Mouse (Mus musculus): Measurements from ENCODE around the gene Hoxd9. TPM values are rescaled to one million over a fixed set of nuclear protein-coding genes. Genes with fewer than 3 reads are reported as not detected.
A peak's percentile ranks its signal among the peaks of the same experiment; 100 is the strongest.

The Hoxd9 gene
- polyA plus RNA-seq, 1 experiment: not detected

DNA sequence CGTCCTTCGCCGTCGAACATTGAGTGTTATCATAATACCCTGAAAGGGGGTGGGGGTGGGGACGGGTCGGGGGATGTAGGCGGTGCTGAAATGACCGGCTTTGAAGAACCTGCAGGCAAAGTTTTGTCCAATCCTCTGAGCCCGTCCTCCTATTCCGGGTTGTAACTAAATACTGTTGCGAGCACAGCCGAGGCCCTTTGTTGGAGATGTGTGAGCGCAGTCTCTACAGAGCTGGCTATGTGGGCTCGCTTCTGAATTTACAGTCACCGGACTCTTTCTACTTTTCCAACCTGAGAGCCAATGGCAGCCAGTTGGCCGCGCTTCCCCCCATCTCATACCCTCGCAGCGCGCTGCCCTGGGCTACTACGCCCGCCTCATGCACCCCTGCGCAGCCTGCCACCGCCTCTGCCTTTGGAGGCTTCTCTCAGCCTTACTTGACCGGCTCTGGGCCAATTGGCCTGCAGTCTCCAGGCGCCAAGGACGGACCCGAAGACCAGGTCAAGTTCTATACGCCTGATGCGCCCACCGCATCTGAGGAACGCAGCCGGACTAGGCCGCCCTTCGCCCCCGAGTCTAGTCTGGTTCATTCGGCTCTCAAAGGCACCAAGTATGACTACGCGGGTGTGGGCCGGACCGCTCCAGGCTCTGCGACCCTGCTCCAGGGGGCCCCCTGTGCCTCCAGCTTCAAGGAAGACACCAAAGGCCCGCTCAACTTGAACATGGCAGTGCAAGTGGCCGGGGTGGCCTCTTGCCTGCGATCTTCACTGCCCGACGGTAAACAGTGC lies 22.5 kb upstream of the Hoxd9 start, which contains the start of gene Hoxd12:
TSS of gene Hoxd12 (plus strand) at position 133 of the 785 bp plus-strand sequence.
- H3K4me1 ChIP-seq: peaks cover 47% of the 10 kb centered on the region
- peak within 1 kb of the TSS; percentile 9 for H3K4me3 ChIP-seq (replicated peaks)
- no peaks in the 10 kb centered on the region for H3K9me3 ChIP-seq
- peaks cover 98% of the 10 kb centered on the region for H3K27me3 ChIP-seq (replicated peaks)
- H3K36me3 ChIP-seq (replicated peaks; ENCODE audit: low read length): no peaks in the 10 kb centered on the region
- TF ChIP-seq FLI1 (IDR thresholded peaks at IDR 0.05; ENCODE audit: low read length): no peak
- TF ChIP-seq GATA1 (IDR thresholded peaks at IDR 0.05; ENCODE audit: borderline replicate concordance, low read length): no peak

DNA sequence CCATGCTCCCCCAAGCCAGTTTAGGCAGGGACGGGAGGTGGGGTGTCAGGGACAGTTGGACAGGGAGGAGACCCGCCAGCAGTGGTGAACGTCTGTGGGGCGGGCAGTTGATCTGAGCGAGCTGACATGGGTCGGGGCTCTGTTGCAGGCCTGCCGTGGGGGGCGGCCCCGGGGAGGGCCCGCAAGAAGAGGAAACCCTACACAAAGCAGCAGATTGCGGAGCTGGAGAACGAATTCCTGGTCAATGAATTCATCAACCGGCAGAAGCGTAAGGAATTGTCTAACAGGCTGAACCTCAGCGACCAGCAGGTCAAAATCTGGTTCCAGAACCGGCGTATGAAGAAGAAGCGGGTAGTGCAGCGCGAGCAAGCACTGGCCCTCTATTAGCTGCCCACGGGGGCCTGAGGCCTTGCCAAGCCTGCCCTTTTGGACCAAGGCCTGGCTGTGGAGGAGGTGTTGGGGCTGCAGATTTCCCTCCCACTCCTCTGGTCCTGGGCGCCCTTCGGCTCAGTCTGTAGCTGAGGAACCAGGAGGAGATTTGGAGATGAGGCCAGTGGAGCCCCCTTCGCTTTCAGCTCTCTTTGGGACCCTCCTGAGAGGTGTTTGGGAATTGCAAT lies 21.8 kb upstream of the Hoxd9 start:
- H3K4me3 ChIP-seq (replicated peaks): peak overlapping the region; percentile 9
- peaks cover 52% of the 10 kb centered on the region for H3K4me1 ChIP-seq
- TF ChIP-seq GATA1 (IDR thresholded peaks at IDR 0.05; ENCODE audit: borderline replicate concordance, low read length) (no peak), FLI1 (IDR thresholded peaks at IDR 0.05; ENCODE audit: low read length) (no peak)
- no peaks in the 10 kb centered on the region for H3K9me3 ChIP-seq
- peaks cover 99% of the 10 kb centered on the region for H3K27me3 ChIP-seq (replicated peaks)
- no peaks in the 10 kb centered on the region for H3K36me3 ChIP-seq (replicated peaks; ENCODE audit: low read length)

DNA sequence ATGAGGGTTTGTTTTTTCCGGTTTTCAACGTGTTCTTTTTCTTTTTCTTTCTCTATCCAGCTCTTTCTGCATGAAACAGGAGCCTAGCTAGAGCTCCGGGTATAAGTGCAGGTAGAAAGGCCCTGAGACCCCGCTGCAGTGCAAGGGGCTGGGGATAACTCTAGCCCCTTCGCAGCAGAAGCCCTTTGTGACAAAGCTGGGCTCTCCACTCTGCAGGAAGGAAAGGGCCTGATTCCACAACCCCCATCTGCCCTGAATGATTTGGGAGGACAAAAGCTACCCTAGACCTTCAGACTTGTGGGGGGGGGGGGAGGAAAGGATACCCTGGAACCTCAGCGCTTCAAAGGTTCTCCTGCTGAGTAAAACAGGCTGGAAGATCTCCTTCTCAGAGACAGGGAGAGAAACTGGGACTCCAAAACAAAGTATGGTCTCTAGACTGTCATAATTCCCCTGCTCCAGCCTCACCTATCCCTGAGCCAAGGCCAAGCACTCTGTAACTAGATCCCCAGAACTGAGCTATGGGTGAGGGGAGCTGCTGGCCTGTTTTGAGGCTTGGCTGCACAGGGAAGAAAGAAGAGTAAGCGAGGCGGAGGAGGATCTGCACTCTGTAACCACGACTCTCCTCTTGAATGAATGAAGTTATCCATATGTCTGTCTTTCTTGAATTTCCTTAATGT lies 21.0 kb upstream of the Hoxd9 start:
- Histone ChIP-seq H3K4me1 (peaks cover 53% of the 10 kb centered on the region), H3K36me3 (replicated peaks; ENCODE audit: low read length) (no peaks in the 10 kb centered on the region), H3K4me3 (replicated peaks) (no peak overlapping the region), H3K27me3 (replicated peaks) (peaks cover 100% of the 10 kb centered on the region), H3K9me3 (no peaks in the 10 kb centered on the region)
- TF ChIP-seq FLI1 (IDR thresholded peaks at IDR 0.05; ENCODE audit: low read length) (no peak), GATA1 (IDR thresholded peaks at IDR 0.05; ENCODE audit: borderline replicate concordance, low read length) (no peak)

DNA sequence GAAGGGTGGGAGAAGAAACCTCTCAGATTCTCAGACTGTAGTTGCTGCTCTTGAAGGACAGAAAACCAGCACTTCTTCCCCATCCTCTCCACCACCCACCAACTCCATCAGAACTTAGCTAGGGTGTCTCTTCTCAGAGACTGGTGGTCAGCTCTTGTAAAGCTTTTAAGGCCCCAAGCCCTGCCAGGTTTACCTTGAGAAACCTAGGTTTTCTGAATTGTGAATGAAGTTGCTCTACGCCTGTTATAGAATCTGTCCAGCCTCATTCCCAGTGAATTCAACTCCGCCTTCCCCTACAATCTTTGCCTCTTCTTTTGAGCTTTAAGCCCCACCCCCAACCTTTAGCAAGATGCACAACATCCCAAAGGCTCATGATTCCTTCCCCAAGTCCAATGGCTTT lies 20.4 kb upstream of the Hoxd9 start:
- H3K4me3 ChIP-seq (replicated peaks): no peak overlapping the region
- H3K36me3 ChIP-seq (replicated peaks; ENCODE audit: low read length): no peaks in the 10 kb centered on the region
- H3K4me1 ChIP-seq: peaks cover 53% of the 10 kb centered on the region
- H3K27me3 ChIP-seq (replicated peaks): peaks cover 100% of the 10 kb centered on the region
- 0 out of 2 replicates have a peak, but pooled peaks cover 2% of the 10 kb centered on the region for H3K9me3 ChIP-seq
- TF ChIP-seq FLI1 (IDR thresholded peaks at IDR 0.05; ENCODE audit: low read length) (no peak), GATA1 (IDR thresholded peaks at IDR 0.05; ENCODE audit: borderline replicate concordance, low read length) (no peak)

DNA sequence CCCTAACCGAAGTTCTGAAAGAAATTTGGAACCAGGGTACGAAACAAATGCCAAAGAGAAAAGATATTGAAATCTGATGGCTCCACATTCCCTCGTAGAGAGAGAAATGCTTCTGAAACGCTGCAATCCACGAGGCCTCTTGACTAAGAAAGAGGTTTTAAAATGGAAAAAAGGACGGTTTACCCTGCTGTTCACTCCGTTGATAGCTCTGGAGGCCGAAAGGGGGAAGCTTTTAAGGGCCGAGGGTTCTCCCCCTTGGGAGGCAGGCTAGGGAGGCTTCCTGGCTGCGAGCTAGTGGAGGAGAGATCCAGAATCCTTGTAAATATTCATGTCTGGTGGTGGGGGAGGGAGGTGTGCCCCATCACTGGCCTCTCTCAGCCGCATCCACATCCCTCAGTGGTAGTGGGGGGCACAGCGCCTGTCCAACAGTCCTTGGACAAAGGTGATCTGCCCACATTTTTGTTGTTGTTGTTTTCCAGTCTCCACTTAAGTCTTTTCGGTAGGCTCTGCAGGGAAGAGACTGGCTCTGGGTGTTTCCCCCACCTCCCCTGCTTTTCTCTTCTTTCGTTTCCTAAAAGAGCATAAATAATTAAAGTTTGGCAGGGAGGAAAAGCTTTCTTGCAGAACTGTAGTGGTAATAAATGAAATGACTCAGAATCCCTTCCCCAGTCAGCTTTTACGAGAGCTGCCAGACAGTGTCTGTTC lies 18.5 kb upstream of the Hoxd9 start, which contains the start of gene Hoxd11:
TSS of gene Hoxd11 (plus strand) at position 667 of the 705 bp plus-strand sequence.
- H3K4me3 ChIP-seq (replicated peaks): peak within 1 kb of the TSS; percentile 81
- TF ChIP-seq GATA1 (IDR thresholded peaks at IDR 0.05; ENCODE audit: borderline replicate concordance, low read length) (no peak), FLI1 (IDR thresholded peaks at IDR 0.05; ENCODE audit: low read length) (no peak)

DNA sequence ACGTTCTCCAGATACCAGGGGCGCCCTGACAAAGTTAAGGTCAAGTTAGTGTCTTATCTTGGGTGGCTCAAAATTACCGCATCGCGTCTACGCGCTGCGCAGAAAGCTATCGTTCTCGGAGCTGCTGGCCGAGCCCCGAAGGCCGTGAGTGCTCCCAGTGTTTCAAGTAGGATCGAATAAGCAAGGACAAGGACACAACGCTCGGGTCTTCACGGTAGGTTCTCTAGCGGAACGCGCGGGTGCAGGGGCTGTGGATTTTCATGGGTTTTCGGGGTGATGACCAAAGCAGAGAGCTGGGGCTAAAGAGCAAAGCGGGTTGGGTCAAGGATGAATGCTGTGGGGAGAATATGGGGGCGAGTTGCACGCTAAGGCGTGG lies 17.9 kb upstream of the Hoxd9 start:
- H3K4me3 ChIP-seq (replicated peaks): peak overlapping the region; percentile 81
- H3K9me3 ChIP-seq: 0 out of 2 replicates have a peak, but pooled peaks cover 5% of the 10 kb centered on the region
- TF ChIP-seq GATA1 (IDR thresholded peaks at IDR 0.05; ENCODE audit: borderline replicate concordance, low read length): no peak
- TF ChIP-seq FLI1 (IDR thresholded peaks at IDR 0.05; ENCODE audit: low read length): no peak
- peaks cover 43% of the 10 kb centered on the region for H3K4me1 ChIP-seq
- no peaks in the 10 kb centered on the region for H3K36me3 ChIP-seq (replicated peaks; ENCODE audit: low read length)
- H3K27me3 ChIP-seq (replicated peaks): peaks cover 100% of the 10 kb centered on the region

More for the DNA sequence above, 18.5 kb upstream of the Hoxd9 start, which contains the start of gene Hoxd11:
- no peaks in the 10 kb centered on the region for H3K36me3 ChIP-seq (replicated peaks; ENCODE audit: low read length)
- H3K27me3 ChIP-seq (replicated peaks): peaks cover 100% of the 10 kb centered on the region
- H3K9me3 ChIP-seq: 0 out of 2 replicates have a peak, but pooled peaks cover 5% of the 10 kb centered on the region
- peaks cover 46% of the 10 kb centered on the region for H3K4me1 ChIP-seq

DNA sequence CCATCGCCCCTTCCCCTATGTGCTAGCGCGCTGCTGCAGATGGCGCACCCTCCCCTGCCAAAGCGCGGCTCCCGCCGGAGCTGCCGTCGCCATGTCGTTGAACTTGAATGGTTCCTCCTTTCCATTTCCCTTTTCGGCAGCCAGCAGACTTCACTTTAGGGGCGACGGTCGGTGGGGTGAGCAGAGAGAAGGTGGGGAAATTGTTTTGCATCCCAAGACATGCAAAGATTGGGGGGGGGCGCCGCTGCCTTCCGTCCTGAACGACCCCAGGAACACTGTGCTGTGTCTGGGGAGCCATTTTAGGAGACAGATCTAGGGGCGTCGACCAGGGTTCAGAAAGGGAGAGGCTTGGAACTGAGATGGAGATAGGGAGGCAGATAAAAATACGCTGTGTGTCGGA lies 17.5 kb upstream of the Hoxd9 start:
- peaks cover 100% of the 10 kb centered on the region for H3K27me3 ChIP-seq (replicated peaks)
- TF ChIP-seq GATA1 (IDR thresholded peaks at IDR 0.05; ENCODE audit: borderline replicate concordance, low read length) (no peak), FLI1 (IDR thresholded peaks at IDR 0.05; ENCODE audit: low read length) (no peak)
- no peaks in the 10 kb centered on the region for H3K36me3 ChIP-seq (replicated peaks; ENCODE audit: low read length)
- H3K9me3 ChIP-seq: 0 out of 2 replicates have a peak, but pooled peaks cover 5% of the 10 kb centered on the region
- H3K4me3 ChIP-seq (replicated peaks): peak overlapping the region; percentile 81
- H3K4me1 ChIP-seq: peaks cover 42% of the 10 kb centered on the region

DNA sequence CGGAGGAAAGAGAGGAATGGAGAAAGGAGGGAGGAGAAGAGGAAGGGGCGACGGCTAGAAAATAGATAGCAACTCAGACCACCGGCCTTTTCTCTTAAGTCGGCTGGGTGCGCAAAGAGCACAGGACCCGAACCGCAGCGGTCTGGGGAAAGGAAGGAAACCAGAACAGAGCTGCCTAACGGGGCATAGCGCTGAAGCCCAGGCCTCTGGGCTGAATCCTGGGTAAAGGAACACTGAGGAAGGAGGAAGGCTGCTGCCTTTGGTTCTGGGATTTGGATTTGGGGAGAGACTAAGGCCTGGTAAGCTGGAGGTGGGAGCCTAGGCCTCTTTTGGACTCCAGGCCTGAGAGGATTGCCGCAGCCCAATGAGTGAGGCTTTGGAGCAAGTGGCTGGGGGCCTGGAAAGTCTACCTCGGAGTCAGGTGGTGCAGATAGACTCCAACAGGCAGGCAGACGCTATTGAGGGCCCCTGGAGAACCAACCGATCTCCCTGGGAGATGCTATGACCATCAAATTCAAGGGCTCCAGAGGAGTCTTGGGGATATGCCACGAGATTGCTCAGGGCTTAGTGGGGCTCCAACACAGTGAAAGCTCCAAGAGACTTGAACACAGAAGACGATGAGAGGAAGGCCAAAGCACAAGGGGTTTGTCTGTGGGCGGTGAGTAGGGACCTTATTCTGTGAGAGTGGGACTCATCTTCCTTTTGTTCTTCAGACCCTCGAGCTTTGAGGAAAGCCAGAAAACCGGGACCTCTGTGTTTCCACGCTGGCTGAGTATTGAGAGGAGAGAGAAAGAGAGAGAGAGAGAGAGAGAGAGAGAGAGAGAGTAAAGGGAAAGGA lies 16.7 kb upstream of the Hoxd9 start:
- Histone ChIP-seq H3K36me3 (replicated peaks; ENCODE audit: low read length) (no peaks in the 10 kb centered on the region), H3K4me1 (peaks cover 36% of the 10 kb centered on the region), H3K27me3 (replicated peaks) (peaks cover 100% of the 10 kb centered on the region), H3K4me3 (replicated peaks) (no peak overlapping the region), H3K9me3 (0 out of 2 replicates have a peak, but pooled peaks cover 5% of the 10 kb centered on the region)
- TF ChIP-seq GATA1 (IDR thresholded peaks at IDR 0.05; ENCODE audit: borderline replicate concordance, low read length) (no peak), FLI1 (IDR thresholded peaks at IDR 0.05; ENCODE audit: low read length) (no peak)

Data from megakaryocyte, embryonic 14.5 days (primary cell).